Mouse (Mus musculus) myocyte (in vitro differentiated cells): ENCODE measurements at regions not wholly inside any gene's neighbourhood (a gene's known extent, or its start where the extent isn't known, plus 50 kb on each side); places are given as distances from the start of the nearest gene placed in this dataset.

Experiments
- CEBPB ChIP-seq: IDR thresholded peaks from 2 replicates; pipeline ENCODE4 v1.6.1; 2011; ENCODE audit warnings: mild to moderate bottlenecking, moderate library complexity; ENCODE audit not compliant: poor library complexity, insufficient read depth, severe bottlenecking
- E2F4 ChIP-seq: IDR thresholded peaks from one replicate; pipeline ENCODE4 v1.6.1; 2011; ENCODE audit warnings: mild to moderate bottlenecking, control low read depth, moderate library complexity; ENCODE audit not compliant: insufficient read depth
- POLR2A ChIP-seq: IDR thresholded peaks from one replicate; pipeline ENCODE4 v1.6.1; 2011; ENCODE audit warnings: low read depth, mild to moderate bottlenecking, control low read depth, moderate library complexity; ENCODE audit not compliant: insufficient read length
- POLR2AphosphoS2 ChIP-seq: IDR thresholded peaks from one replicate; pipeline ENCODE4 v1.6.1; 2011; ENCODE audit warnings: low read depth, control low read depth; ENCODE audit not compliant: insufficient read length
- SRF ChIP-seq: IDR thresholded peaks from one replicate; pipeline ENCODE4 v1.6.1; 2011; ENCODE audit warnings: low read depth; ENCODE audit not compliant: control insufficient read depth, insufficient read length
- TCF12 ChIP-seq: IDR thresholded peaks from one replicate; pipeline ENCODE4 v1.6.1; 2011; ENCODE audit warnings: mild to moderate bottlenecking, control low read depth; ENCODE audit not compliant: poor library complexity, insufficient read depth, severe bottlenecking
- USF1 ChIP-seq: IDR thresholded peaks from one replicate; pipeline ENCODE4 v1.6.1; 2011; ENCODE audit warnings: low read depth, mild to moderate bottlenecking, control low read depth, moderate library complexity

GRCm38 (mm10) chr2:129952486-129952885, 59.7 kb upstream of the Tgm3 start:
- TF ChIP-seq SRF (no peak), POLR2A (no peak), TCF12 (no peak), E2F4 (no peak), USF1 (no peak), POLR2AphosphoS2 (no peak), CEBPB (no peak)
